Mouse (Mus musculus): Measurements from ENCODE around the gene Tacc3.

GRCm38 (mm10) chr5:33675964-33676363, 18.0 kb downstream of the Tacc3 start:
- peak; percentile 64 for TF ChIP-seq CTCF (conservative IDR thresholded peaks at IDR 0.05; ENCODE audit: low read length)
- no peak for TF ChIP-seq NANOG (IDR thresholded peaks at IDR 0.05; ENCODE audit: borderline replicate concordance, low read length)
- no peak for TF ChIP-seq POU5F1 (IDR thresholded peaks at IDR 0.05; ENCODE audit: borderline replicate concordance, low read length)

Measured in E14TG2a.4 (cell line).